Mouse (Mus musculus): Measurements from ENCODE around the gene Snta1. TPM values are rescaled to one million over a fixed set of nuclear protein-coding genes. Genes with fewer than 3 reads are reported as not detected.

Snta1 gene
- total RNA-seq (2021): 100 to 1,000 TPM in 1 of 2 experiments, 10 to 100 TPM in 1; 95.6 to 128 TPM
- long read RNA-seq, experiment 1, transcript Snta1-202 (8 exons, 2,131 nt): major isoform, 169 of 203 reads
- long read RNA-seq, experiment 1, partial matches to known transcripts: 23 of 203 reads
- long read RNA-seq, experiment 1, other reads (novel, unspliced or antisense): 11 of 203 reads
- long read RNA-seq, experiment 2, transcript Snta1-202 (8 exons, 2,131 nt): major isoform, 207 of 235 reads
- long read RNA-seq, experiment 2, partial matches to known transcripts: 23 of 235 reads
- long read RNA-seq, experiment 2, other reads (novel, unspliced or antisense): 5 of 235 reads

DNA sequence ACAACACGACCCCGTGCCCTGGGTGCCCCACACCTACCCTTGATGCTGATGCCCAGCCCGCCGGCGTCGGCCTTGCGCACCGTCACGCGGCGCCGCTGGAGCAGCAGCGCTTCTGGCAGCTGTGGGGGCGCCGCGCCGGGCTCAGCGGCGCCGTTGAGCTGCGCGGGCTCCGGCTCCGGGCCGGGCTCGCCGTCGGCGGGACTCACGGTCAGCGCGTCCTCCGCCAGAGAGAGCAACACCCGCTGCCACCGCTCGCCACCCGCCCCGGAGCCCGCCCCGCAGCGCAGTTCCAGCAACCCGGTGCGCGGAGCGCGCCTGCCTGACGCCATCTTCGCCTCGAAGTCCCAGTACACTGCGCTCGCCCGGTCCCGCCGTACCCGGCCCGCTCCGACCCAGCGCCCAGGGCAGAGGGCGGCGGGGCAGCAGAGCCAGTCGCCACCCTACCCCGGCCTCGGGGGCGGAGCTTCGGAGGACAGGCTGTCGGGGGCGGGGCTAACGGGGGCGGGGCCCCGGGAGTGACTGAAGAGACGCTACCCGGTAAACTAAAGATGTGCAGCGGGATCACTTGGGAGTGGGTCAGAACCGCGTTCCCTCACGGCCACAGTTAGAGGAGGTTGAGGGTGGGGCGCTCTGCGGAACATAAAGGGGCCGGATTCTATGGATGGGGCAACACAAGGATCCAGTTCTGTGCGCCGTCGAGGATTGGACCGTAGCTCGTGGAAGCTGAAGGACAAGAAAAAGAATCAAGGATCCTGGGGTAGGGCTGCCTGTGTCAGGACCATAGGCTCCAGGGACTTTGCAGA is at the start of gene Snta1:
Snta1 (minus strand) TSS at position 457 of the 803 bp plus-strand sequence.
- DNase-seq: peak; percentile 89

- DNase-seq: no peak
Observed at GRCm38 (mm10) chr2:154456621-154457020, 48.7 kb upstream of the Snta1 start.

DNA sequence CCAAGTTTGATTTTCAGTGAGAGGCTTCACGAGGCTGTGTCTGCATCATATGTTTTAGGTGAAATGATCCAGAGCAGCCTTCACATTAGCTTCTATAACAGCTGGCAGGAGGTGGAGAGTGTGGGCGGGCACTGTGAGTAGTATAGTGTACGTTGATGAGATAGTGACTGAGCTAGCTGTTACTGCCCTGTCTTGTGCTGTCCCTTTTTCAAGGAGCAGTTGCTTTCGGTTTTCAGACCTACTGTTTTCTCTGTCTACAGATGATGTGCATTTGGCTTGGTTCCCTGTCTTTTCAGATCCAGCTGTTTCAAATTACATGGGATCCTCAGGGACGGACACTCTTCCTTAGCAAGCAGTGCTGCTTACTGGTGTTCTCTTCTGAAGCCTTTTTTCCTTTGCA is 47.9 kb upstream of the Snta1 start:
- DNase-seq: peak; percentile 15

GRCm38 (mm10) chr2:154454605-154455004 is 46.7 kb upstream of the Snta1 start:
- no peak for DNase-seq

GRCm38 (mm10) chr2:154454099-154454498 is 46.2 kb upstream of the Snta1 start:
- DNase-seq: no peak

DNA sequence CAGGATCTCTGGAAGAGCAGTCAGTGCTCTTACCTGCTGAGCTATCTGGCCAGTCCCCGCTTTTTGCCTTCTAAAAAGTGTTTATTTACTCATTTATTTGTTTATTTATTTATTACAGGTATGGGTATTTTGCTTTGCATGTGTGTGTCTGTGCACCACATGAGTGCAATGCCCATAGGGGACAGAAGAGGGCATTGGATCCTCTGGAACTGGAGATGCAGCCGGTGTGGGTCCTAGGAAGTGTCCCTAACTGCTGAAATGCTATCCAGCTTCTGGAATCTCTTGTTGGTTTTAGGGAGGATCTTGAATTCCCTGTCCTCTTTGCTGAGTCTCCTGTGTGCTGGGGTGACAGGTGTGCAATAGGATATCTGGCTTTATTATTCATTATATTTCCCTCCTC is 45.1 kb upstream of the Snta1 start:
- DNase-seq: no peak

- no peak for DNase-seq
Observed at GRCm38 (mm10) chr2:154448633-154449032, 40.7 kb upstream of the Snta1 start.

GRCm38 (mm10) chr2:154447821-154448220 is 39.9 kb upstream of the Snta1 start:
- DNase-seq: no peak

DNA sequence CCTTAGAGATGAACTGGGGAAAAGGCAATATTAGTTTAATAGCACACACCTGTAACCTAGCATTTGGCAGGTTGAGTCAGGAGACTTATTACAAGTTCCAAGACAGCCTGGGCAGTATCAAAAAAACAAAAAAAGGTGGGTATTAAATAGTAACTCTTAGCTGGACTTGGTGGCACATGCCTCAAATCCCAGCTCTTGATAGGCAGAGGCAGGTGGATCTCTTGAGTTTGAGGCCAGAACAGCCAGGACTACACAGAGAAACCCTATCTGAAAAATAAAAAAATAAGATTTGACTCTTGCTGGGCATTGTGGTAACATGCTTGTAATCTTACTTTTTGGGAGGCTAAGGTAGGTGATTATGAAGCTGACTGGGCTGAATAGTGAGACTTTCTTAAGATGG is 32.6 kb upstream of the Snta1 start:
- no peak for DNase-seq

GRCm38 (mm10) chr2:154437191-154437527 is 29.3 kb upstream of the Snta1 start:
- no peak for DNase-seq

GRCm38 (mm10) chr2:154436458-154437190 is 28.7 kb upstream of the Snta1 start, which contains the start of gene Cbfa2t2:
TSS of gene Cbfa2t2 (plus strand) at chr2:154436481.
- peak; percentile 59 for DNase-seq

GRCm38 (mm10) chr2:154436076-154436457 is 28.2 kb upstream of the Snta1 start:
- peak; percentile 97 for DNase-seq

DNA sequence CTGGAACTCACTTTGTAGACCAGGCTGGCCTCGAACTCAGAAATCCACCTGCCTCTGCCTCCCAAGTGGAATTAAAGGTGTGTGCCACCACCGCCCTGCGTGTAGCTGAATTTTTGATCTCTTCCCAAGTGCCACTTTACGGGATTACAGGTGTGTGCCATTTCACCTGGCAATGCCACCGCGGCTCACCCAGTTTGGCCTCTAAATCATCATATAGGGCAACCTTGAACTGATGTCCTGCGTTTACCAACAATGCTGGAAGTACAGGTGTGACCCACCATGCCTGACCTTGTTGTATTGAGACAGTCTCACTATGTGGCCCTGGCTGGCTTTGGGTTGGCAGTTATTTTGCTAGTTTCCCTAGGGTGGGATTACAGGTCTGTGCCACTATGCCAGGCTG is 26.8 kb upstream of the Snta1 start:
- DNase-seq: no peak

- no peak for DNase-seq
Observed at GRCm38 (mm10) chr2:154433391-154433790, 25.5 kb upstream of the Snta1 start.

DNA sequence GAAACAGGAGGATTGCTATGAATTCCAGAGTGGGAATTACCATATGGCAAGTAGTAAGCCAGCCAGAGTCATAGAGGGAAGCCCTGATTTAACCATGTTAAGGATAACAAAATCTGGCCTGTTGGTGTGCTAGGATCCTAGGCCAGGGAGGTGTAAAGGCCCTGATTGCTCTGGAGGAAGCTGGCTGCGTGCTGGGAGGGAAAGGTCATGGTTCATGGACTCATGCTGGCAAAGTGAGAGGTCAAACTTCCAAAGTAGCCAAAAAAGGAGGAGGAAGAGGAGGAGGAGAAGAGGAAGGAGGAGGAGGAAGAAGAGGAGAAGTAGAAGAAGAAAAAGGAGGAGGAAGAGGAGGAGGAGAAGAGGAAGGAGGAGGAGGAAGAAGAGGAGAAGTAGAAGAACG is 24.8 kb upstream of the Snta1 start:
- DNase-seq: no peak

- DNase-seq: no peak
Observed at GRCm38 (mm10) chr2:154430566-154430965, 22.7 kb upstream of the Snta1 start.

- peak; percentile 26 for DNase-seq
Observed at GRCm38 (mm10) chr2:154427853-154428360, 20.0 kb upstream of the Snta1 start.

GRCm38 (mm10) chr2:154426905-154427852 is 19.3 kb upstream of the Snta1 start:
- no peak for DNase-seq

DNA sequence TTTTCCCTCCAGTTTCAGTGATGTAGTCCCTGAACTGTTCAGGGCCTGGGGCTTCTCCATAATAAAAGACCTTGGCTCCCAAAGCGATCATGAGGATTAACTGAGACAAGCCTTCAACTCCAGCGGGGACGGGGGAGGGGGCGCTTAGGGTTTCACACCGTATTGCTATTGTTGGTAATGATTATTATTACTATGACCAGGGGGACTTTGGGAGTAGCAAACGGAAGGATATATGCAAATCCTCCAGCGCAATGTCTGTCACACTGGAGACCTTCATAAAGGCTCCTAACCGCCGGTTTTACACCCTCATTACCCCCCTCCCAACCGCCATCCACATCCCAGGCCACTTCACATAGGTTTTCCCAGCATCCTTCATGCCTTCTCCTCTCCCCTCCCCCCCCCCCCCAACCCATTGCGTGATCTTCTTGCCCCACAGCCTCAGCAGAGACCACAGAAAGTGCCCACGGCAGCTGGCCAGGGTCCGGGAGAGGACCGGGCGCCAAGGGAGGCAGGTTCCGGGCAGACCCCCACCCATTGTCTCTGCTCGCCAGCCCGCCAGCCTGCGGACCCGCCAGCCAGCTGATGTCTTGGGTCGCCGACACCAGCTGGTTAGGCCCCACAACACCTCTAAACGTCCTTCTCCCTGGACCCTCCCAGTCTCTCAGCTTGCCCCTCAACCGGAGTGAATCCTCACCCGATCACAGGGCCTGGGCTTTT is 18.4 kb upstream of the Snta1 start:
- no peak for DNase-seq

GRCm38 (mm10) chr2:154425522-154425921 is 17.6 kb upstream of the Snta1 start:
- DNase-seq: no peak

DNA sequence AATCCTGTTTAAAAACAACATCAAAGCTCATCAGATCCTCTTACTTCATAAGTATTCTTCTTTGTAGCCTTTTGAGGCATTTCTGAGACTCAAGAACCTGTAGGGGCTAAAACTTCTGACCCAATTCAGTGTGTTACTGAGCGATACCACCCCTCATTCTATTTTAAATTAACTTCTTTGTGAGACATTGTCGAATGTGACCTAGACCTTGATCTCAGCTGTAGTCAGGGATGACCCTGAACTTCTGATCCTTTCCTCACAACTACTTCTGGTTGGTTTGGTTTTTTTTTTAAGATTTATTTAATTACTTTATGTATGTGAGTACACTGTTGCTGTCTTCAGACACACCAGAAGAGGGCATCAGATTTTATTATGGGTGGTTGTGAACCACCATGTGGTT is 15.6 kb upstream of the Snta1 start:
- no peak for DNase-seq

Measured in gastrocnemius, postnatal 10 days (tissue).